Mouse (Mus musculus) adrenal gland, postnatal 10 days (tissue): ENCODE data around the gene Psmd12. TPM values are rescaled to one million over a fixed set of nuclear protein-coding genes. Genes with fewer than 3 reads are reported as not detected.

Experiments
- total RNA-seq, 2 experiments: library from RNA; stranded (reverse); gene quantifications; 2 replicates each; pipeline ENCODE4 v1.2.3; 2021

The Psmd12 gene
- total RNA-seq, 2 experiments from 2014 or later = 78.7 to 84.8 TPM

Other genes starting within 250 kb of the Psmd12 start
- 10 to 100 TPM; 28.3 to 40.3 TPM for gene Pitpnc1, start 8.8 kb upstream of the Psmd12 start, total RNA-seq
- 10 to 100 TPM; 25.0 to 33.7 TPM for gene Helz, start 68.4 kb downstream of the Psmd12 start, total RNA-seq
- 10 to 100 TPM in 1 of 2 experiments, 1 to 10 TPM in 1; 5.6 to 13.3 TPM for gene Cacng1, start 237.0 kb downstream of the Psmd12 start, total RNA-seq